Mouse (Mus musculus) embryo, embryonic 10 days (tissue): Measurements from ENCODE around the gene Etv6.

Source experiments
- DNase-seq: peaks from one replicate; pipeline ENCODE4 v3.0.0-alpha.2; 2015; ENCODE audit warnings: low spot score

Etv6 gene

GRCm38 (mm10) chr6:134142700-134143099 lies 107.2 kb downstream of the Etv6 start:
- DNase-seq, result no peak

GRCm38 (mm10) chr6:134143649-134144097 lies 108.2 kb downstream of the Etv6 start:
- DNase-seq, result no peak

GRCm38 (mm10) chr6:134144231-134145130 lies 109.0 kb downstream of the Etv6 start:
- DNase-seq, result no peak

- no peak for DNase-seq
Measured at GRCm38 (mm10) chr6:134147596-134148442, 112.3 kb downstream of the Etv6 start.

GRCm38 (mm10) chr6:134148443-134148942 lies 113.0 kb downstream of the Etv6 start:
- no peak for DNase-seq

GRCm38 (mm10) chr6:134149606-134150005 lies 114.1 kb downstream of the Etv6 start:
- no peak for DNase-seq

GRCm38 (mm10) chr6:134151022-134151680 lies 115.7 kb downstream of the Etv6 start:
- no peak for DNase-seq

- DNase-seq, result no peak
Measured at GRCm38 (mm10) chr6:134151853-134152505, 116.5 kb downstream of the Etv6 start.

- no peak for DNase-seq
Measured at GRCm38 (mm10) chr6:134152539-134152938, 117.0 kb downstream of the Etv6 start.

GRCm38 (mm10) chr6:134154746-134155145 lies 119.2 kb downstream of the Etv6 start:
- DNase-seq, result no peak

GRCm38 (mm10) chr6:134155900-134156623 lies 120.6 kb downstream of the Etv6 start:
- peak; percentile 41 for DNase-seq

- peak; percentile 46 for DNase-seq
Measured at GRCm38 (mm10) chr6:134157533-134158115, 122.1 kb downstream of the Etv6 start.

GRCm38 (mm10) chr6:134158201-134158600 lies 122.7 kb downstream of the Etv6 start:
- no peak for DNase-seq

GRCm38 (mm10) chr6:134159672-134160071 lies 124.2 kb downstream of the Etv6 start:
- no peak for DNase-seq

- DNase-seq, result no peak
Measured at GRCm38 (mm10) chr6:134161040-134161439, 125.5 kb downstream of the Etv6 start.

- no peak for DNase-seq
Measured at GRCm38 (mm10) chr6:134163346-134163745, 127.8 kb downstream of the Etv6 start.

- DNase-seq, result no peak
Measured at GRCm38 (mm10) chr6:134164356-134164755, 128.9 kb downstream of the Etv6 start.

GRCm38 (mm10) chr6:134165012-134165411 lies 129.5 kb downstream of the Etv6 start:
- DNase-seq, result no peak

GRCm38 (mm10) chr6:134167963-134168362 lies 132.5 kb downstream of the Etv6 start:
- no peak for DNase-seq

- DNase-seq, result no peak
Measured at GRCm38 (mm10) chr6:134168799-134169198, 133.3 kb downstream of the Etv6 start.
